Mouse (Mus musculus) midbrain, embryonic 15.5 days (tissue): ENCODE results near the gene Adam20. TPM values are rescaled to one million over a fixed set of nuclear protein-coding genes. Genes with fewer than 3 reads are reported as not detected.
"Not testable (repeated sequence)": the region's sequence is repeated elsewhere in the genome, so short reads cannot be mapped to it uniquely, and the experiment has no call there.

Experiments
- ATAC-seq: fragments of 200-750 bp; cut with Nextera tagmentation; replicated peaks from 2 replicates; pipeline ENCODE4 v1.8.0; 2017; ENCODE audit warnings: moderate TSS enrichment
- H3K27ac ChIP-seq: fragments of 300-500 bp; sonication (generic); 2 replicates; pipeline ENCODE4 v1.5.1; 2015; ENCODE audit warnings: mild to moderate bottlenecking, inconsistent platforms
- H3K27me3 ChIP-seq: fragments of 300-500 bp; sonication (generic); replicated peaks from 2 replicates; pipeline ENCODE4 v1.6.1; 2015; ENCODE audit warnings: inconsistent platforms
- H3K36me3 ChIP-seq: fragments of 300-500 bp; sonication (generic); replicated peaks from 2 replicates; pipeline ENCODE4 v1.6.1; 2015; ENCODE audit warnings: inconsistent platforms
- H3K4me1 ChIP-seq: fragments of 300-500 bp; sonication (generic); 2 replicates; pipeline ENCODE4 v1.6.1; 2015; ENCODE audit warnings: inconsistent platforms
- H3K4me2 ChIP-seq: fragments of 300-500 bp; sonication (generic); 2 replicates; pipeline ENCODE4 v1.6.1; 2015; ENCODE audit warnings: inconsistent platforms, mild to moderate bottlenecking, moderate library complexity
- H3K4me3 ChIP-seq: fragments of 300-500 bp; sonication (generic); 2 replicates; pipeline ENCODE4 v1.5.1; 2015; ENCODE audit warnings: mild to moderate bottlenecking, inconsistent platforms
- H3K9ac ChIP-seq: fragments of 300-500 bp; sonication (generic); 2 replicates; pipeline ENCODE4 v1.6.1; 2015; ENCODE audit warnings: mild to moderate bottlenecking, inconsistent platforms
- H3K9me3 ChIP-seq: fragments of 300-500 bp; sonication (generic); 2 replicates; pipeline ENCODE4 v1.6.1; 2016; ENCODE audit warnings: inconsistent platforms
- WGBS: fragments of 180-500 bp; shearing (Covaris S2); methylation state at CpG from one replicate; pipeline ENCODE4 v1.1.7; 2015; ENCODE audit warnings: mixed read lengths; 5-methylcytosine and 5-hydroxymethylcytosine counted together
- polyA plus RNA-seq: library from polyadenylated mRNA; unstranded; fragments of >200 nt; fragmentation: Nextera tagmentation; extraction: Ambion mirVana; gene quantifications from 2 replicates; pipeline ENCODE4 v1.2.1, GENCODE M21; 2015

Adam20 gene
- polyA plus RNA-seq = not detected in 2 replicates

DNA sequence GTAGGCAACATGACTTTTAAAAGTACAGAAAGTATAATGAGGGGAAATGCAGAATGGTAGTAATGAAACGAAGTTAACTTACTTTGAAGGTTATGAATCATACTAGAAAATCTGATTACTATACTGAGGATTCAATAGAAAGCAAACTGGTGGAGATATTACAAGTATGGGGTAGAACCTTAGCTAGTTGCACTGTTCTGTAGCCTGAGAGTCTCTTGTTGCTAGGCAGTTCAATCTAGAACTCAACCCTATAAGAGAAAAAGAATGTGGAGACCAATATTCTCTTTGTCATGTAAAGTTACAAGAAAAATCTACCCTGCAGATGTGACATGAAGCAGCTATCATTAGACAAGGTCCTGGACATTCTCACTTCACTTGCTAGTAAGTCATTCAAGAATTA is at the start of gene Adam20:
Gene Adam20, plus strand, starts transcription at position 301 of the 400 bp plus-strand sequence.
- not testable (repeated sequence) for H3K27ac ChIP-seq, H3K4me3 ChIP-seq, H3K4me2 ChIP-seq, H3K36me3 ChIP-seq, H3K9me3 ChIP-seq, H3K4me1 ChIP-seq, ATAC-seq, H3K9ac ChIP-seq, H3K27me3 ChIP-seq
- WGBS = 85% methylated on average over 1 of the region's 1 CpGs

DNA sequence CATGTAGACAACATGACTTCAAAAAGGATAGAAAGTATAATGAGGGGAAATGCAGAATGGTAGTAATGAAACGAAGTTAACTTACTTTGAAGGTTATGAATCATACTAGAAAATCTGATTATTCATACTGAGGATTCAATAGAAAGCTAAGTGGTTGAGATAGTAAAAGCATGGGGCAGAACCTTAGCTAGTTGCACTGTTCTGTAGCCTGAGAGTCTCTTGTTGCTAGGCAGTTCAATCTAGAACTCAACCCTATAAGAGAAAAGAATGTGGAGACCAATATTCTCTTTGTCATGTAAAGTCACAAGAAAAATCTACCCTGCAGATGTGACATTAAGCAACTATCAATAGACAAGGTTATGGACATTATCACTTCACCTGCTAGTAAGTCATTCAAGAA is 41.2 kb upstream of the Adam20 start, which contains the start of gene Adam25:
Gene Adam25, plus strand, starts transcription at position 301 of the 400 bp plus-strand sequence.
- H3K4me3 ChIP-seq, H3K36me3 ChIP-seq, ATAC-seq, H3K4me1 ChIP-seq, H3K4me2 ChIP-seq, H3K27me3 ChIP-seq, H3K27ac ChIP-seq, H3K9me3 ChIP-seq, H3K9ac ChIP-seq: not testable (repeated sequence)
- 58% methylated on average over 1 of the region's 1 CpGs for WGBS

DNA sequence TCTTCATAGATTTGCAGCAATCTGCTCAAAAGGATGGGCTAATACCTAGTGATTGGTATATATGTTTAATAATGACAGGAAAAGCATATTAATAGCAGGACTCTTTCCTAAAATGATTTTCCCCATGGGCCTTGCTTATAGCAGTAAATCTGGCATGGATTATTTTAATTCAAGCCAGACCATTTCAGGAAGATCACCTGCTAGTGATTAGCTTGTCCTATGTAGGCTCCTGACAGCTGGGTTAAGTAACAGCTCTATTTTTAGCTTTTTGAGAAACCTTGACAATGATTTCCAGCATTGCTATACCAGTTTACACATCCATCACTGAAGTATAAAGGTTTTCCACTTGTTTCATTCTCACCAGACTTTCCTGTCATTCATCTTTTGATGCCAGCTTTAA is 9.8 kb upstream of the Adam20 start:
- Histone ChIP-seq H3K27ac (no peak overlapping the region), H3K4me1 (no peaks in the 10 kb centered on the region), H3K4me3 (no peak overlapping the region), H3K36me3 (no peaks in the 10 kb centered on the region), H3K4me2 (no peak overlapping the region), H3K27me3 (no peaks in the 10 kb centered on the region), H3K9ac (no peak overlapping the region), H3K9me3 (no peaks in the 10 kb centered on the region)
- no peak for ATAC-seq

DNA sequence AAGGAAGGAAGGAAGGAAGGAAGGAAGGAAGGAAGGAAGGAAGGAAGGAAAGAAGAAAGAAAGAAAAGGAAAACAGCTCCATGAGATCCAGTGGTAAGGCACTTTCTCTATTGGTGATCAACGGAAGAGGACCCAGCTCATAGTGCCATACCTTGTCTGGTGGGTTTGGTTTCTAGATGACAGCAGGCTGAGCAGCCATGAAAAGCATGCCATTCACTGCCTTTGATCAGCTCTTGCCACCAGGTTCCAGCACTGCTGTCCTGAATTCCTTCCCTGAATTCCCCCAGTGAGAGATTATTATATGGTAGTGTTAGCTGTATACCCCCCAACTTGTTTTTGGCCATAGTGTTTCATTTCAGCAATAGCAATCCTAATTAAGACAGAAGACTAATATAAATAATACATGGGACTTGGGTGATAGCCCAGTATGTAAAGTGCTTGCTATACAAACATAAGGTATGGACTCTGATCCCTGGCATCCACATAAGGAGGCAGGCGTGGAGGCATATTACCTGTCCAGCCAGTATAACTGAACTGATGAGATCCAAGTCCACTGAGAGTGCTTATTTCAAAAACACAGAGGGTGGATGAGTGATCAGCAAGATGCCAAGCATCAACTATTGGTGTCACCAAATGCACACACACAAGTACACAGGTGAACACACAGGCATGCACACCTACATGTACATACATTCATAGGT is 10.5 kb downstream of the Adam20 start:
- Histone ChIP-seq H3K27me3 (no peaks in the 10 kb centered on the region), H3K4me3 (no peak overlapping the region), H3K9ac (no peak overlapping the region), H3K9me3 (no peaks in the 10 kb centered on the region), H3K27ac (no peak overlapping the region), H3K36me3 (no peaks in the 10 kb centered on the region), H3K4me1 (no peaks in the 10 kb centered on the region), H3K4me2 (no peak overlapping the region)
- 80% methylated on average over 2 of the region's 2 CpGs for WGBS
- no peak for ATAC-seq

Other genes starting within 250 kb of the Adam20 start
- gene Adam24, start 118.2 kb upstream of the Adam20 start, polyA plus RNA-seq = not detected in 2 replicates
- gene Adam25, start 41.1 kb upstream of the Adam20 start, polyA plus RNA-seq = not detected in 2 replicates
- not detected in 2 replicates for gene Adam39, start 29.7 kb downstream of the Adam20 start, polyA plus RNA-seq